Mouse (Mus musculus) mouse embryonic stem cell (cell line): ENCODE data around the gene Otub1.

Experiments
- in situ Hi-C, 2 experiments: fragments of 300-500 bp; cut with MboI; formaldehyde crosslinking; loops; 1 replicate in 1 of 2; 3 replicates in 1 of 2; pipeline ENCODE4 v1.14.3; 2019 to 2020; ENCODE audit warnings: low sequenced_read_pairs in 2 of 2, low pct_unique_long_range_greater_than_20kb in 1 of 2, mixed read lengths in 1 of 2; ENCODE audit not compliant: unreplicated experiment in 1 of 2

Otub1 gene

GRCm38 (mm10) chr19:7213010-7213409 lies 6.9 kb upstream of the Otub1 start:
- in situ Hi-C loops = no loop called here

GRCm38 (mm10) chr19:7212216-7212615 lies 6.1 kb upstream of the Otub1 start:
- in situ Hi-C loops = no loop called here

GRCm38 (mm10) chr19:7209907-7210646 lies 4.0 kb upstream of the Otub1 start:
- in situ Hi-C loops = no loop called here

DNA sequence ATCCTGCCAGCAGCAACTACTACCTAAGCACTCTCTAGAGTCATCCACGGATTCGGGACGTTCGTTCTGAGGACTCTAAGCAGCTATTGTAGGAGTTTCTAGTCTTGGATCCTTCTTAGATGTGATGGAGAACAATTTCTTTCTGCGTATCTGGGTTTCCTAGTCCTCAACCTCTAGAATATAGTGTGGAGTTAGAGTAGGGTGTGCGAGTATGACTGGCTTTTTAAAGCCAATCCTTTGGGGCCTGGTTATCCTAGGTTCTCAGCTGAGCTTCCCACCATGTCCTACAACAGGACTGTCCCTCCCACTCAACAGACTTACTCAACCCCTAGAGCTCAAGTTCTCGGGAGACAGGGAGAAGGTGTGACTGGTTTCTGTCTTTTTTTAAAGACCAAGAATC lies 790 bp downstream of the Otub1 start:
- in situ Hi-C loops = no loop called here

GRCm38 (mm10) chr19:7204898-7205297 lies 1.2 kb downstream of the Otub1 start:
- in situ Hi-C loops = no loop called here

DNA sequence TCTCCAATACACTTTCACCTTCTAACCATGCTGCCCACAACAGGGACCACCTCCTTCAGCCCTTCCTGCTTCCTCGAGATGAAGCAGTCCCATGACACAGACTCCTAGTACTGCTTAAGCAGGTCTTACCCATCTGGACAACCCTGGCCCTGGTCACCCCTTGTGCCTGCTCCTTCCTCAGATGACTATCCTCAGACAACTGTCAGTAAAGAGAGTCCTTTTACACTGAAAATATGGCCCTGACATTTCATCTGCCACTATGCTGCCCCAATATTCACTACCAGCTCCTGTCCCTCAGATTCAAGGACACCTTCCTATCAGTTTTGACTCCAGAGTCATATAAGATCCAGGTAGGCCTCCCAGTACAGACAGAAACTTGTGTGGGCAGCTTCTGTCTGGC lies 5.7 kb downstream of the Otub1 start:
- in situ Hi-C loops = no loop called here

GRCm38 (mm10) chr19:7199089-7199488 lies 7.0 kb downstream of the Otub1 start:
- in situ Hi-C loops = loop anchor here in 1 of 2 experiments (5.0 kb wide), 1 partner anchor 142 kb away; the partner anchor contains the start of gene Macrod1

GRCm38 (mm10) chr19:7197445-7197844 lies 8.7 kb downstream of the Otub1 start:
- in situ Hi-C loops = loop anchor here in 1 of 2 experiments (5.0 kb wide), 1 partner anchor 140 kb away; the partner anchor contains the start of gene Macrod1

DNA sequence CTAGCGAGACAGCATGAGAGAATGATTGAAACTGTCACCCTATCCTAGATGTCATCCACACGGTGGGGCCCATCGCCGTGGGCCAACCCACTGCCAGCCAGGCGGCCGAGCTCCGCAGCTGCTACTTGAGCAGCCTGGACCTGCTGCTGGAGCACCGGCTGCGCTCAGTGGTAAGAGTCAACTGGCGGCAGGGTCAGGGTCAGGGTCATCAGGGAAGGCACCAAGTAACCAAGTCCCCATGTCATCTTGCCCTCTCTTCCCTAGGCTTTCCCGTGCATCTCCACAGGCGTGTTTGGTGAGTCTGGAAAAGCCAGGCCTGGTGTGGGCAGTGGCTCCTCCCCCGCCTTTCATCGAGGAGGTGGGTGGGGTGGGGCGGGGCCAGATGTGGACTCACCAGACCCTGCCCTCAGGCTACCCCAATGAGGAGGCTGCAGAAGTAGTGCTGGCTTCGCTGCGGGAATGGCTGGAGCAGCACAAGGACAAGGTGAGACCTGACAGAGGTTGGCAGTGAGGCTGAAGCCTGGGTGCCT lies 9.3 kb downstream of the Otub1 start:
- in situ Hi-C loops = loop anchor here in 1 of 2 experiments (5.0 kb wide), 1 partner anchor 140 kb away; the partner anchor contains the start of gene Macrod1

- in situ Hi-C loops = loop anchor here in 1 of 2 experiments (5.0 kb wide), 1 partner anchor 139 kb away; the partner anchor contains the start of gene Macrod1
Measured at GRCm38 (mm10) chr19:7195900-7196728, 10.0 kb downstream of the Otub1 start.

GRCm38 (mm10) chr19:7192561-7192967 lies 13.6 kb downstream of the Otub1 start:
- in situ Hi-C loops = loop anchor here in 1 of 2 experiments (5.0 kb wide), 1 partner anchor 130 kb away; no protein-coding TSS in a partner anchor

- in situ Hi-C loops = loop anchor here in 1 of 2 experiments (5.0 kb wide), 1 partner anchor 129 kb away; no protein-coding TSS in a partner anchor
Measured at GRCm38 (mm10) chr19:7191639-7192038, 14.5 kb downstream of the Otub1 start.

GRCm38 (mm10) chr19:7190986-7191385 lies 15.1 kb downstream of the Otub1 start:
- in situ Hi-C loops = loop anchor here in 1 of 2 experiments (5.0 kb wide), 1 partner anchor 129 kb away; no protein-coding TSS in a partner anchor

DNA sequence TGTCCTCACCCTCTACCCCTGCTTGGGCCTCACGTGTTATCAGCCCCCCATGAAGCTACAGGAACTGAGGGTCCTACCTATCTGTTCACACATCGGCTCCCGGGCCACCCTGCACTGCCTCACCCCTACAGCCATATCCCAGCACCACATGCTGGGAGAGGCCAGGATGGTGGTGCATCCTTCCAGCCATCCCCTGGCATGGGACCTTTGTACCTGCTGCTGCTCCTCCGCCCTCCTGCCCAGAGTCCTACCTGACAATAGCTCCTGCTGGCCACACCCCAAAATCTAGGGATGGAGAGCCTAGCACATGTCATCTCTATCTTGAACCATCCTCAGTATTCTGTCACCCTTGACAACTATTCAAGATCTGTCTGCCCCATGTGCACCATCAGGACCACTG lies 17.1 kb downstream of the Otub1 start:
- in situ Hi-C loops = no loop called here

DNA sequence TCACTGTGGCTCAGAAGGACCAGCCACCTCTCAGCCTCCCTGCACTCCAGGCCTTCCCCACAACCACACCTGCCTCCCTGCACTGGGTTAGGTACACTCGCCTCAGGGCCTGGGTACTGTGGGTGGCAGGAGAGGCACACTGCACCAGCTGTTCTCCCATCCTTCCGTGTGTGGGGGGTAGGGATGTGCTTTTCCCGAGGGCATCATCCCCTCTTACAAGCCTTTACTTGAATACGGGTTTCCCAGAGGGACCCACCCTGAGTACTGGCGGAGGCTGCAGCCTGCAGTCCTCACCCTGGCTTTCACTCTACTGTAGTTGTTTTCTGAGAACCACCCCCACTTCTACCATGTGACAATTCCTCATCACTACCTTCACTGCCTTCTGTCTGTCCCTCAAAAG lies 19.0 kb downstream of the Otub1 start:
- in situ Hi-C loops = no loop called here

GRCm38 (mm10) chr19:7185715-7186291 lies 20.3 kb downstream of the Otub1 start:
- in situ Hi-C loops = no loop called here

GRCm38 (mm10) chr19:7185059-7185458 lies 21.1 kb downstream of the Otub1 start:
- in situ Hi-C loops = no loop called here

- in situ Hi-C loops = no loop called here
Measured at GRCm38 (mm10) chr19:7183419-7183818, 22.7 kb downstream of the Otub1 start.
